Mouse (Mus musculus) MEL (cell line): ENCODE data around the gene Hist1h2be. TPM values are rescaled to one million over a fixed set of nuclear protein-coding genes. Genes with fewer than 3 reads are reported as not detected.
"Not testable (repeated sequence)": the region's sequence is repeated elsewhere in the genome, so short reads cannot be mapped to it uniquely, and the experiment has no call there.

Experiments
- DNase-seq: peaks from one replicate; pipeline ENCODE4 v3.0.0; 2011; ENCODE audit warnings: low read depth, low spot score
- H3K27ac ChIP-seq: 2 replicates; pipeline ENCODE4 v1.5.1; 2012; ENCODE audit warnings: low read depth, mild to moderate bottlenecking, control low read depth, low read length, moderate library complexity; ENCODE audit not compliant: control insufficient read depth
- H3K27me3 ChIP-seq, 2 experiments: fragments of 150-350 bp in 1 of 2; sonication (generic) in 1 of 2; 2 replicates each; pipeline ENCODE4 v1.6.1; 2012; ENCODE audit warnings: low read length in 2 of 2, mild to moderate bottlenecking in 2 of 2, improper control_type of control experiment in 1 of 2, moderate library complexity in 1 of 2; ENCODE audit not compliant: insufficient read depth in 2 of 2, control insufficient read depth in 1 of 2
- H3K36me3 ChIP-seq, 2 experiments: 2 replicates each; pipeline ENCODE4 v1.6.1; 2012 to 2014; ENCODE audit warnings: low read length in 2 of 2, improper control_type of control experiment in 1 of 2, inconsistent platforms in 1 of 2, mild to moderate bottlenecking in 1 of 2; ENCODE audit not compliant: insufficient read depth in 2 of 2, control insufficient read depth in 1 of 2
- H3K4me1 ChIP-seq, 2 experiments: fragments of 150-350 bp in 1 of 2; sonication (generic) in 1 of 2; 2 replicates each; pipeline ENCODE4 v1.6.1; 2012; ENCODE audit warnings: low read length in 2 of 2, improper control_type of control experiment in 1 of 2, mild to moderate bottlenecking in 1 of 2; ENCODE audit not compliant: insufficient read depth in 2 of 2, control insufficient read depth in 1 of 2
- H3K4me3 ChIP-seq, 2 experiments: fragments of 150-350 bp in 1 of 2; sonication (generic) in 1 of 2; 2 replicates each; pipeline ENCODE4 v1.5.1; 2012; ENCODE audit warnings: low read depth in 2 of 2, low read length in 2 of 2, mild to moderate bottlenecking in 2 of 2, moderate library complexity in 2 of 2, control low read depth in 1 of 2, improper control_type of control experiment in 1 of 2; ENCODE audit not compliant: control insufficient read depth in 1 of 2, insufficient read depth in 1 of 2
- H3K79me2 ChIP-seq: 2 replicates; pipeline ENCODE4 v1.6.1; 2012; ENCODE audit warnings: mild to moderate bottlenecking, low read length, moderate library complexity; ENCODE audit not compliant: control insufficient read depth, poor library complexity, insufficient read depth
- H3K9ac ChIP-seq: 2 replicates; pipeline ENCODE4 v1.6.1; 2012; ENCODE audit warnings: low read depth, mild to moderate bottlenecking, control low read depth, low read length, moderate library complexity; ENCODE audit not compliant: control insufficient read depth, poor library complexity, severe bottlenecking
- H3K9me3 ChIP-seq: fragments of 150-350 bp; sonication (generic); replicated peaks from 2 replicates; pipeline ENCODE4 v1.6.1; 2012; ENCODE audit warnings: mild to moderate bottlenecking, low read length, improper control_type of control experiment, moderate library complexity; ENCODE audit not compliant: insufficient read depth
- CHD1 ChIP-seq: IDR thresholded peaks from 2 replicates; pipeline ENCODE4 v1.6.1; 2012; ENCODE audit warnings: low read depth, mild to moderate bottlenecking, inconsistent platforms, low read length, improper control_type of control experiment
- CHD2 ChIP-seq: IDR thresholded peaks from 2 replicates; pipeline ENCODE4 v1.6.1; 2011; ENCODE audit warnings: low read length, improper control_type of control experiment
- EP300 ChIP-seq, 2 experiments: IDR thresholded peaks; 2 replicates each; pipeline ENCODE4 v1.6.1; 2011; ENCODE audit warnings: improper control_type of control experiment in 2 of 2, low read length in 2 of 2, low read depth in 1 of 2, mild to moderate bottlenecking in 1 of 2
- ETS1 ChIP-seq: IDR thresholded peaks from 2 replicates; pipeline ENCODE4 v1.6.1; 2012; ENCODE audit warnings: low read depth, mild to moderate bottlenecking, inconsistent platforms, low read length, improper control_type of control experiment, moderate library complexity
- GABPA ChIP-seq: IDR thresholded peaks from 2 replicates; pipeline ENCODE4 v1.6.1; 2012; ENCODE audit warnings: low read depth, mild to moderate bottlenecking, inconsistent platforms, low read length, improper control_type of control experiment, moderate library complexity
- GATA1 ChIP-seq: IDR thresholded peaks from 2 replicates; pipeline ENCODE4 v1.6.1; 2011; ENCODE audit warnings: low read depth, low read length, improper control_type of control experiment
- JUND ChIP-seq: IDR thresholded peaks from 2 replicates; pipeline ENCODE4 v1.6.1; 2011; ENCODE audit warnings: low read depth, mild to moderate bottlenecking, improper control_type of control experiment, low read length
- MAFK ChIP-seq: IDR thresholded peaks from 2 replicates; pipeline ENCODE4 v1.6.1; 2011; ENCODE audit warnings: low read depth, mild to moderate bottlenecking, low read length, improper control_type of control experiment, borderline replicate concordance
- MAX ChIP-seq: IDR thresholded peaks from 2 replicates; pipeline ENCODE4 v1.6.1; 2011; ENCODE audit warnings: low read length, improper control_type of control experiment
- MEF2A ChIP-seq: IDR thresholded peaks from 2 replicates; pipeline ENCODE4 v1.6.1; 2014; ENCODE audit warnings: low read depth, mild to moderate bottlenecking, inconsistent platforms, low read length, improper control_type of control experiment; ENCODE audit not compliant: poor library complexity, insufficient replicate concordance, severe bottlenecking; ENCODE audit errors: extremely low read depth
- MXI1 ChIP-seq: IDR thresholded peaks from 2 replicates; pipeline ENCODE4 v1.6.1; 2011; ENCODE audit warnings: mild to moderate bottlenecking, low read depth, low read length, improper control_type of control experiment
- MYB ChIP-seq: IDR thresholded peaks from 2 replicates; pipeline ENCODE4 v1.6.1; 2011; ENCODE audit warnings: mild to moderate bottlenecking, low read depth, low read length, improper control_type of control experiment
- NELFE ChIP-seq: IDR thresholded peaks from 2 replicates; pipeline ENCODE4 v1.6.1; 2011; ENCODE audit warnings: low read depth, low read length, improper control_type of control experiment
- NRF1 ChIP-seq: IDR thresholded peaks from 2 replicates; pipeline ENCODE4 v1.6.1; 2014; ENCODE audit warnings: low read depth, mild to moderate bottlenecking, inconsistent platforms, low read length, improper control_type of control experiment, moderate library complexity; ENCODE audit not compliant: poor library complexity, insufficient read depth, severe bottlenecking
- POLR2A ChIP-seq, 2 experiments: IDR thresholded peaks; 2 replicates each; pipeline ENCODE4 v1.6.1; 2011 to 2012; ENCODE audit warnings: low read length in 2 of 2, mild to moderate bottlenecking in 2 of 2, control low read depth in 1 of 2, improper control_type of control experiment in 1 of 2, low read depth in 1 of 2, moderate library complexity in 1 of 2; ENCODE audit not compliant: control insufficient read depth in 1 of 2, insufficient read depth in 1 of 2, poor library complexity in 1 of 2
- POLR2AphosphoS5 ChIP-seq: IDR thresholded peaks from 2 replicates; pipeline ENCODE4 v1.6.1; 2012; ENCODE audit warnings: low read depth, borderline replicate concordance, mild to moderate bottlenecking, inconsistent platforms, low read length, moderate library complexity, mixed read lengths
- RCOR1 ChIP-seq: IDR thresholded peaks from 2 replicates; pipeline ENCODE4 v1.6.1; 2012; ENCODE audit warnings: low read depth, mild to moderate bottlenecking, inconsistent platforms, low read length, improper control_type of control experiment
- TBP ChIP-seq: IDR thresholded peaks from 2 replicates; pipeline ENCODE4 v1.8.0; 2011; ENCODE audit warnings: low read depth, low read length, improper control_type of control experiment
- UBTF ChIP-seq: IDR thresholded peaks from 2 replicates; pipeline ENCODE4 v1.6.1; 2012; ENCODE audit warnings: low read depth, mild to moderate bottlenecking, inconsistent platforms, low read length, improper control_type of control experiment, moderate library complexity, borderline replicate concordance; ENCODE audit not compliant: insufficient read depth
- ZKSCAN1 ChIP-seq: IDR thresholded peaks from 2 replicates; pipeline ENCODE4 v1.6.1; 2012; ENCODE audit warnings: low read depth, mild to moderate bottlenecking, inconsistent platforms, low read length, improper control_type of control experiment, moderate library complexity
- polyA plus RNA-seq, 2 experiments: library from polyadenylated mRNA; stranded (reverse) in 1 of 2; unstranded in 1 of 2; fragments of >175 nt in 1 of 2; fragments of >200 nt in 1 of 2; gene quantifications; 2 replicates each; pipeline versions ENCODE4 v1.2.1 to v1.2.4; 2012; ENCODE audit warnings: low replicate concordance in 2 of 2, low read depth in 1 of 2; ENCODE audit not compliant: insufficient read length in 2 of 2, insufficient read depth in 1 of 2, missing spikeins in 1 of 2
- total RNA-seq: library from RNA; depleted of rRNA; stranded (reverse); fragments of 300-350 nt; gene quantifications from 2 replicates; pipeline ENCODE4 v1.2.3, GENCODE M21; 2012

Hist1h2be gene
- total and polyA plus RNA-seq, 3 experiments = 0.49 to 237 TPM; not detected in 1

DNA sequence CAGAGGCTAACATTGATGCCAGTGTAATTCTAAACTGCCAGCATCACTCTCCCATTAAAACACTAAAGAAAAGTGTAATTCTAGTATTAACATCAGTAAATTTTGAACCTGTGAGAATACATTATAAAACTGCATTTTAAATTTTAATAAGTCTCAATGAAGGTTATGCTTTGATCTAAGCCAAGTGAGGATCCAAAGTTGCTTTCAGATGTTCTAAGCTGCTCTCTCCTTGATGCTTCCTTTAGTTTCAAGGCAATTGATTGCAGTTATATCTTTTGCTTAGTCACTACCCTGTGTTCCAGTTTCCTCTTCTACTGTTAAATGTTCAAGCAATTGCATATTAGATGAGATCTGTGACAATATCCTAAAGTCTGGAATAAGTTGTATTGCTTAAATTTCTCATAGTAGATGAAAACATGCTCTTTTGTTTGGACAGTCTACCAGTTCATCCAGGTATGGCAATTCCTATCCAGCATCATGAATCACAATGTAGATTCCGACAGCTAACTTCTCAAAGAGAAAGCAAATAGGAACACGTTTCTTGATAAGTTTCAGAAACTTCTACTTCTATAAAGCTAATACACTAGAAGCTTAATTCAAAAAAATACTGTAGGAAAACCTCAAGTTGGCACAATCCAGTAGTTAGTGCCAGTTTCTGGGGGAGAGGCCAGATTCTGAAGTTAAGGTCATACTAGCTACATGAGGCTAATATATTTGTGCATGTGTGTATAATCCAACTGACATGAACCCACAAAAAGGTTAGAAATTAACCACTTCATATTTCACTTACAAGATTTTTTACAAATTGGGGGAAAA is 48.5 kb downstream of the Hist1h2be start:
- peak; percentile 85 for DNase-seq
- Histone ChIP-seq H3K79me2 (peaks cover 6% of the 10 kb centered on the region; the same call in 1 of the 2 replicates), H3K9ac (peak overlapping the region; percentile 99), H3K36me3 (peaks cover 0 to 24% of the 10 kb centered on the region in 2 experiments; a peak in 2 of 4 replicates), H3K4me3 (peak overlapping the region in 1 of 2 experiments; percentile 4), H3K9me3 (no peaks in the 10 kb centered on the region), H3K27ac (peak overlapping the region; percentile 98), H3K4me1 (no peaks in the 10 kb centered on the region; a peak in 1 of 4 replicates), H3K27me3 (no peaks in the 10 kb centered on the region)
- TF ChIP-seq JUND = no peak
- TF ChIP-seq GABPA = no peak
- TF ChIP-seq ETS1 = no peak

GRCm38 (mm10) chr13:23571504-23572217 is 49.3 kb downstream of the Hist1h2be start:
- DNase-seq = peak; percentile 85
- peak; percentile 37; the same call in 1 of the 2 replicates for TF ChIP-seq TBP
- peak; percentile 93; the same call in 1 of the 2 replicates for TF ChIP-seq POLR2AphosphoS5
- TF ChIP-seq POLR2A (IDR thresholded peaks at IDR 0.05; ENCODE audit: control insufficient read depth in 1 of 2, insufficient read depth in 1 of 2, low read depth in 1 of 2, low read length in 2 of 2, poor library complexity in 1 of 2) = peak; percentile 91 to 95
- peak; percentile 96; the same call in 1 of the 2 replicates for TF ChIP-seq UBTF
- TF ChIP-seq, all 39 proteins: peak for 4; not testable (repeated sequence) for 35
- H3K79me2 ChIP-seq = not testable (repeated sequence)

DNA sequence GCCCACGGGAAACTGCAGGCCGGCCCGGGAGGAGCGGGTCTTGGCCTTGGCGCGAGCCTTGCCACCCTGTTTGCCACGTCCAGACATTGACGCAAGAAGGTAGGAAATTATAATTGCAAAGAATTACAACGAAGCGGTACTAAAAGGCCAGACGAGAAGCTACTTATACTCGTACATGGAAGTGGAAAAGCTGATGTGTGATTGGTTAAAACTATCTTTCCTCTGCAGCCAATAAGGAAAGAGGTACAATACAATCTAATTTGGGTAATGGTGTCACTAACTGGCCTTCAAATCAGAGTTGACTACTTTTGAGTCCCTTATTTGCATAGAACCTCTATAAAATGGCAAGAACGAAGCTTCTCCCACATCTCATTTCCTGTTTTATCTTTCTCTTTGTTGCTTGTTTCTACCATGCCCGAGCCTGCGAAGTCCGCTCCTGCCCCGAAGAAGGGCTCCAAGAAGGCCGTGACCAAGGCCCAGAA is 49.9 kb downstream of the Hist1h2be start, which contains the start of the genes Hist1h2ae and Hist1h2bg:
Hist1h2ae (minus strand) TSS at position 199 of the 482 bp plus-strand sequence.
Hist1h2bg (plus strand) TSS at position 375 of the 482 bp plus-strand sequence.
- peak within 1 kb of the TSS; percentile 98 for H3K27ac ChIP-seq
- no peaks in the 10 kb centered on the region for H3K9me3 ChIP-seq
- H3K36me3 ChIP-seq = peaks cover 0 to 21% of the 10 kb centered on the region in 2 experiments; a peak in 2 of 4 replicates
- no peaks in the 10 kb centered on the region; a peak in 1 of 4 replicates for H3K4me1 ChIP-seq
- peak within 1 kb of the TSS; percentile 99 for H3K9ac ChIP-seq
- peak; percentile 97 for DNase-seq
- H3K4me3 ChIP-seq = peak within 1 kb of the TSS; percentile 4 to 42
- peaks cover 3% of the 10 kb centered on the region; the same call in 1 of the 2 replicates for H3K79me2 ChIP-seq
- no peaks in the 10 kb centered on the region for H3K27me3 ChIP-seq
- TF ChIP-seq RCOR1 (no peak), TBP (peak; percentile 99), GATA1 (no peak), POLR2A (IDR thresholded peaks at IDR 0.05; ENCODE audit: control insufficient read depth in 1 of 2, insufficient read depth in 1 of 2, low read depth in 1 of 2, low read length in 2 of 2, poor library complexity in 1 of 2) (peak; percentile 11 to 80; a peak in 1 of 4 replicates), NELFE (no peak), MXI1 (no peak), ETS1 (no peak), CHD2 (no peak), EP300 (IDR thresholded peaks at IDR 0.05; ENCODE audit: low read depth in 1 of 2, low read length in 2 of 2) (no peak), MEF2A (no peak), MAX (no peak), MAFK (no peak), POLR2AphosphoS5 (peak; percentile 95; the same call in 1 of the 2 replicates), CHD1 (no peak), ZKSCAN1 (no peak), NRF1 (no peak), MYB (no peak)

More at GRCm38 (mm10) chr13:23571504-23572217, 49.3 kb downstream of the Hist1h2be start:
- H3K9me3 ChIP-seq, H3K4me1 ChIP-seq, H3K27me3 ChIP-seq: not testable (repeated sequence)
- Histone ChIP-seq H3K4me3 (peak overlapping the region; percentile 4 to 15; a peak in 3 of 4 replicates), H3K9ac (peak overlapping the region; percentile 99), H3K36me3 (peaks cover 0 to 21% of the 10 kb centered on the region in 2 experiments; a peak in 2 of 4 replicates), H3K27ac (peak overlapping the region; percentile 98)
